Mouse (Mus musculus) inflammation-experienced regulatory T-cells, adult 16 weeks (primary cell): Measurements from ENCODE around the gene Mrpl27. TPM values are rescaled to one million over a fixed set of nuclear protein-coding genes. Genes with fewer than 3 reads are reported as not detected.

Experiments used
- polyA plus RNA-seq: library from polyadenylated mRNA; unstranded; fragments of 100-300 nt; shearing (Covaris generic); gene quantifications from one replicate; pipeline ENCODE4 v1.2.1, GENCODE M21; 2017

The Mrpl27 gene
- 56.4 TPM for polyA plus RNA-seq

GRCm38 (mm10) chr11:94653663-94654436, at the start of gene Mrpl27, which contains the start of gene Eme1:
Gene Mrpl27, plus strand, starts transcription at chr11:94653767.
Gene Eme1, minus strand, starts transcription at chr11:94653964.

GRCm38 (mm10) chr11:94629199-94629883, 24.2 kb upstream of the Mrpl27 start, which contains the start of gene Lrrc59:
Gene Lrrc59, plus strand, starts transcription at chr11:94629767.

GRCm38 (mm10) chr11:94676754-94677606, 23.4 kb downstream of the Mrpl27 start, which contains the start of gene Xylt2:
Gene Xylt2, minus strand, starts transcription at chr11:94677515.

GRCm38 (mm10) chr11:94704472-94704871, 50.9 kb downstream of the Mrpl27 start, which contains the start of gene Gm11541:
Gene Gm11541, minus strand, starts transcription at chr11:94704499.

Other genes starting within 250 kb of the Mrpl27 start
- not detected for gene Cacna1g, start 179.6 kb upstream of the Mrpl27 start, polyA plus RNA-seq
- gene Spata20, start 167.6 kb upstream of the Mrpl27 start, polyA plus RNA-seq, result not detected
- not detected for gene Epn3, start 153.8 kb upstream of the Mrpl27 start, polyA plus RNA-seq
- gene Mycbpap, start 132.0 kb upstream of the Mrpl27 start, polyA plus RNA-seq, result not detected
- 3.8 TPM for gene Rsad1, start 104.5 kb upstream of the Mrpl27 start, polyA plus RNA-seq
- 0.40 TPM for gene Chad, start 88.7 kb upstream of the Mrpl27 start, polyA plus RNA-seq
- 8.7 TPM for gene Acsf2, start 51.9 kb upstream of the Mrpl27 start, polyA plus RNA-seq
- gene Lrrc59, start 24.0 kb upstream of the Mrpl27 start, polyA plus RNA-seq, result 16.5 TPM
- gene Eme1, start 197 bp downstream of the Mrpl27 start, polyA plus RNA-seq, result 1.8 TPM
- gene Xylt2, start 23.7 kb downstream of the Mrpl27 start, polyA plus RNA-seq, result 27.4 TPM
- gene Gm11541, start 50.7 kb downstream of the Mrpl27 start, polyA plus RNA-seq, result not detected
- not detected for gene Cdc34b, start 88.0 kb downstream of the Mrpl27 start, polyA plus RNA-seq
- not detected for gene Tmem92, start 128.9 kb downstream of the Mrpl27 start, polyA plus RNA-seq